Mouse (Mus musculus) layer of hippocampus, adult 9-10 months (tissue): ENCODE data around the gene B9d2.
"Not testable (repeated sequence)": the region's sequence is repeated elsewhere in the genome, so short reads cannot be mapped to it uniquely, and the experiment has no call there.

ENCODE experiments used
- DNase-seq: peaks from one replicate; pipeline ENCODE4 v3.0.0; 2022; ENCODE audit warnings: low spot score

The B9d2 gene

GRCm38 (mm10) chr7:25704716-25705364, 24.3 kb downstream of the B9d2 start:
- DNase-seq = no peak

DNA sequence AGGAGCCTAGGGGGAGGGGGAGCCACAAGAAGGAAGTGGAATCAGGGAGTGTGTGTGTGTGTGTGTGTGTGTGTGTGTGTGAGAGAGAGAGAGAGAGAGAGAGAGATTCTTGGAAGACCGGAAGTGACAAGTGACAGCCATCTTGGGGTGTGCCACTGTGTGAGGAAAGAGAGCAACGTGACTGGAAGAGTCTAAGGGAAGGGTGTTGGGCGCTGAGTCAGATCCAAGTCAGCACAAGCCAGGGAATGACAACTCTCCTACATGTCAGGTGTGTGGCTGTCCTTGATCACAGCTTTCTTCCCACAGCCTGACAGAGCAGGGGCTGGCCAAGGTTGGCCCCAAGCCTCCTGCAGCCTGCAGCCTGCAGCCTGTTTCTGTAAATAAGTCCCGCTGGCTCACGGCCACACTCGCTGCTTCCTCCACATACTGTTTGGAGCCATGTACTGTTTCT, 25.2 kb downstream of the B9d2 start:
- no peak for DNase-seq

GRCm38 (mm10) chr7:25706578-25707170, 26.1 kb downstream of the B9d2 start:
- DNase-seq = no peak

DNA sequence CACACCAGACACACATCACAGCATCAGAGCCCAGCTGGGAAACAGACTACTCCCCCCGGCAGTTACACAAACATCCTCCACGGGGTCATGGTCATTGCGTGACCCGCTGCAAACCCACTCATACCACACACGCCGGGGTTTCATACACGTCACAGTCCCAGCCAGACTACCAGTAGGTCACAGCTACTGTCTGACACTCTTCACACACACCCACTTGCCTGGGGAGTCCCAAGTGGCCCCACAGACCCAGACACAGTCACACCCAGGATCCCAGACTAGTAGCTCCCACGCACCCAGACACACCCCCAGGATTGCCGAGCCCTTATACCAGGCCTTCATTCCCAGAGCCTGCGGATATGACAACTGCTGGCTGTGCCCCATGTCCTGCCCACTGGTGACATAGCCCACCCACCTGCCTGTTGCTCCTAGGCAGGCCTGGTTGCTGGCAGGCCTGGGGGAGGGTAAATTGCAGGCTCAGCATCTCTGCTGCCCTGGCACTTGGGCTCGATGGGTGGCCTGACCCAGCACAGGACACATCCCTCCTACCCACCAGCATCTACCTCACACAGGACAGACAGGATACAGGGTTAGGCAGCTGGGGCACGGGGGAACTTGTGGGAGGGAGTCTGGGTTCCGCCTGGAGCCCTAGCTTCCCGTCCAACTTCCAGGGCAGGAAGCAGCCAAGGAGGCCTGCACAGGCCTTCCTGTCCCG, 27.2 kb downstream of the B9d2 start:
- DNase-seq = no peak

- no peak for DNase-seq
Observed at GRCm38 (mm10) chr7:25709961-25710360, 29.4 kb downstream of the B9d2 start.

DNA sequence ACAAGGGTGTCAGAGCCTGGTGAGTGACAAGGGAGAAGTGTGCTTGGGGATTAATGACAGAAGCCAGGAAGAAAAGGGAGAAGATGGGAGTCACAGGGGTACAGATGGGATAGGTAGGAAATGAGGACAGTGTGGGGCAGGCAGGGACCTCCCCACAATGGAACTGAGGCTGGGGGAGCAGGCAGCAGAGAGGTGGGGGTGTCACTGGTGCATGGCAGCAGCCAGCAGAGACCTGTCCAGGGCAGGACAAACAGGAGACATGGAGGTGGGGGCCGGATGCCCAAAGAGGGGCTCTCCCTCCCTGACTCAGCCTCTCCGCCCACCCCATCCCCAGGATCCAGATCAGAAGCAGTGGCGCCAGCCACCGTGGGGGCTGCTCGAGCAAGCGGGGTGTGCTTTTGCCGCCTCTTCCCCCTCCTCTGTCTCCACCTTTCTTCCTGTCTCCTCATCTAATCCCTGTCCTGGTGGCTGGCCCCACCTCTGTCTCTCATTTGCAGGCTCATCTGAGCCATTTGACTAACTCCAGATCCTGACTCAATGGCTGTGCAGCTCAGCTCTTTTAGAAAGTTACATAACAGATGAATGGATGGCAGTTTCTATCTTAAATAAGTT, 30.0 kb downstream of the B9d2 start:
- no peak for DNase-seq

- no peak for DNase-seq
Observed at GRCm38 (mm10) chr7:25711165-25711564, 30.6 kb downstream of the B9d2 start.

- no peak for DNase-seq
Observed at GRCm38 (mm10) chr7:25711731-25712197, 31.2 kb downstream of the B9d2 start.

- no peak for DNase-seq
Observed at GRCm38 (mm10) chr7:25712801-25713200, 32.2 kb downstream of the B9d2 start.

GRCm38 (mm10) chr7:25714581-25714980, 34.0 kb downstream of the B9d2 start:
- DNase-seq = no peak

DNA sequence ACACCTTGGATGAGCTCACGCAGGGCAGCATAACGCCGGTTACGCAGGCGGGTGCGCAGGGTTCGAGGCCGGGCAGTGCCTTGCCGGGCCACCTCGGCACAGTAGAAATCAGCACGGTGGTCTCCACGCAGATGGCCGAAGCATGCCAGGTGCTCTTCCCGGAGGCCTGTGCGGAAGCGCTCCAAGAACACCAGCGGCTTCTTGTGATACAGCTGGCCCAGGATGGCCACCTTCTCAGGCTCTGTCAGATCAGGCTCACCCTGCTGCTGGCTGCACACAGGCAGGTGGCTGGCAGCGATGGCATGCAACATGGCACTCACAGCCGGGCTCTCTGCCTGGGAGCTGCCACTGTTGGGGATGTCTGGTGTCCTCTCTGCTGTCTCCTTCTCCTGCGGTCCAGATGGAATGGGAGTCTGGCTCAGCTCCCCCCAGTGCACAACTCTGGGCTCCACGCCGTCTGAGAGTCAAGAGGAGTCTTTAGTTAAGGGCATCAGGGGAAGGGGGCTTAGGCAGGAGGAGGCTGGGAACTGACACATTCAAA, 35.2 kb downstream of the B9d2 start:
- DNase-seq = no peak

DNA sequence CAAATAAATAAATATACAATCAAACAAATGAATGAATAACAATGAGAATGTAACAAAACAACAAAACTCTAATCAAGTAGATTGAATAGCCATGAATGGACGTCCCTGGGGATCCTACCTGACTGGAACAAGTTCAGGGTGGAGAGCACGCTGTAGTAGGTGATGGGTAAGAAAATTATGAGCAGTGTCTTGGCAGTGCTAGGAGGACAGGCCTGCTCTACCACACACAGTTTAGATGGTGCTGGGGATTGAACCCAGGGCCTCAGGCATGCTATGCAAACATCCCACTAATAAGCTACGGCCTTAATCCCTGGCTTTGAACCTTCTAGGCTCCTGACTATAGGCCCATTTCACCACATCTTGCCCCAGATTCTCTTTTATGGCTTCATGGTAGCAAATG, 36.9 kb downstream of the B9d2 start:
- DNase-seq = no peak

GRCm38 (mm10) chr7:25718788-25719417, 38.3 kb downstream of the B9d2 start, which contains the start of gene Ccdc97:
Gene Ccdc97, minus strand, starts transcription at chr7:25719088.
- DNase-seq = peak; percentile 95

DNA sequence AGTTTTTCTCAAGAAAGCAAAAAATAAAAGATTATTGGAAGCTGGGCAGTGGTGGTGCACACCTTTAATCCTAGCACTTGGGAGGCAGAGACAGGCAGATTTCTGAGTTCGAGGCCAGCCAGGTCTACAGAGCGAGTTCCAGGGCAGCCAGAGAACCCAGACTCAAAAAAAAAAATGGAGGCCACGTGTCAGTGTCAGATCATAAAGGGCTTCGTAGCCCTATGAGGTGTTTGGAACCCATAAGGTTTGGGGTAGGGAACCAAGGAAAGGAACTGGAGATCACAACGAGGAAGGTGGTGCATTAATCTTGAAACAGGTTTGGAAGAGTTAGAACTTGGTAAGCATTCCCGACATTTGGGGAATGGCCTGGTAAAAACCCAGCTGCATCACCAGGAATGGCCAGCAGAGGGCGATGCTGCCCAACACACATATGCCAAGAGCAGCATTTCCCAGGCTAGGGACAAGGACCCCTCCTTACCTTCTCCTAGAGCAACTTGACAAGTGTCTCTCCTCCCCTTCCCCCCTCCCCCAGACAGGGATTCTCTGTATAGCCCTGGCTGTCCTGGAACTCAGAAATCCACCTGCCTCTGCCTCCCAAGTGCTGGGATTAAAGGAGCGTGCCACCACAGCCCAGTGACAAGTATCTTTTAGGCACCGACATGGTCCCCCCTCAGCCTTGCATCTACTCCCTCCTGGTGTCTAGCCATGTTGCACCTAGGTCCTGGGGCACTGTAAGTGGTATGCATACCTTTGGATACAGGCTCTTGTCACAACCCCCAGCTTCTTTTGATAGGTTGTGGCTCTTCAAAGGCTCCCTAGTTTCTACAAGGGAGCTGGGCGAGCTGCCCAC, 39.4 kb downstream of the B9d2 start:
- DNase-seq = peak; percentile 84

DNA sequence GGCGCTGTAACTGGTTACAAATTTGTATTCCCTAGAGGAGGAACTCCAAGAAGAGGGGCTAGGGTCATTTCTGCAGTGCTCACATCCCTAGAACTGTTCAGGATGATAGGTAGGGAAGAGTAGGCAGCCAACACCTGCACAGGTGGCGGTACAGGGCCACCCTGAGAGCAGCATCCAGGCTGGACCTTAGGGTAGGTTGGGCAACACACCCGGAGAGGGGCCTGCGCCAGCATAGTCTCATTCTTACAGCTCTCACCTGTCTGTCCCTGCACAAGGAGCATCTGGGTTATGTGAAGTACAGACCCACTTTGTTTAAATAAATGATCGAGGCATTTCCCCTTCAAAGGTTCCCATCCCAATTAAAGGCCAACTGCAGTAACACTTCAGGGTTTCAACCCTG, 40.2 kb downstream of the B9d2 start:
- DNase-seq = no peak

- DNase-seq = not testable (repeated sequence)
Observed at GRCm38 (mm10) chr7:25721776-25722175, 41.2 kb downstream of the B9d2 start.

DNA sequence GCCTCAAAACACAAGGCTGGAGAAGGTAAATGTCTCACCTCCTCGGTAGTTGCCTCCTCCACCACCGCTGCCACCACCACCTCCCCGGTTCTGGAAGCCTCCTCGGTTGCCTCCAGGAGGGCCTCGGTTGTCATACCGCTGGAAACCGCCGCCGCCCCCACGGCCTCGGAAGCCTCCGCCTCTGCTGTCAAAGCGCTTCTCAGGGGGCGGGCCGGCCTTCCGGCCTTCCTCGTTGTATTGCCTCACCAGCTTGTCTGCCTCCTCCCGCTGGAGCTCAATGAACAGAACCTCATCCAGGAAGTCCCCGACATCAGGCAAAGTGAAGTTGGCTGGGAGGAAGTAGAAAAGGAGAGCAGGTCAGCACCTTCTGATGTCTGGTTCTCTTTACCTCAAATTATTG, 45.3 kb downstream of the B9d2 start:
- no peak for DNase-seq

GRCm38 (mm10) chr7:25727800-25728199, 47.2 kb downstream of the B9d2 start:
- no peak for DNase-seq

DNA sequence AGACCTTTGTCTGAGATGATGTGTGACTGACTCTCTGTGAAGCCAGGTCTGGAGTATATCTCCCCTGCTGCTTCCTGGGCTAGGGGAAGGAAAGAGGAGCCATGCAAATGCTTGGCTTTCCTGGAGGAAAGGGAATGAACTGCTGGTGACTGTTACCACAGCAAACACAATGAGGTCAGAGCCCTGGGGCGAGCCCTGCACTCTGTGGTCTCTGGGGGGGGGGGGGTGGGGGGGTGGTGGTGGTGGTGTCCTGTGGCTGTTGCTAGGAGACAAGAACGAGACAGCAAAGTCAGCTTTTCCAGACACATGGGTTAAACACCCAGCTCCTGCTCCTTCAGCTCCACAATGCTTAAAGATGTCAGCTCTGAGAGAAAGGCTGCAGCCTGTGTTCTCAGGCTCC, 48.8 kb downstream of the B9d2 start:
- no peak for DNase-seq

DNA sequence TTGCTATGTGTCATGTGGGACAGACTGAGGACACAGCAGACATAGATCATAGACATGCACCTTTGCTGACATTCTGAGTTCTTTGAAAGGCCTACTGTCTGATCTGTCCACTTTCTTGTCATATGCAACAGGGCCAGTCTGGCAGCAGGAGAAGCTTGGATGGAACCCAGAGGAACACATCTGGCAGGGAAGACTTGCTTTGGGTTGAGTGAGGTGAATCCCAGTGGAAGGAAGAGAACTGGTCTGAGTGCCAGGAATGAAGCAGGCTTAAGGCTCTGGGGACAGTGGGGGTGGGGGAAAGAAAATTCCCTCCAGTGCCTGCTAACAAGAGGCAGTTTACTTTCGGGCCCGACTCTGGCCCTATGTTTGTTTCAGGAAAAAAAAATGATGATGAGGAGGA, 49.3 kb downstream of the B9d2 start:
- DNase-seq = no peak
